Mouse (Mus musculus): ENCODE data around the gene Myom1.

Myom1 gene

DNA sequence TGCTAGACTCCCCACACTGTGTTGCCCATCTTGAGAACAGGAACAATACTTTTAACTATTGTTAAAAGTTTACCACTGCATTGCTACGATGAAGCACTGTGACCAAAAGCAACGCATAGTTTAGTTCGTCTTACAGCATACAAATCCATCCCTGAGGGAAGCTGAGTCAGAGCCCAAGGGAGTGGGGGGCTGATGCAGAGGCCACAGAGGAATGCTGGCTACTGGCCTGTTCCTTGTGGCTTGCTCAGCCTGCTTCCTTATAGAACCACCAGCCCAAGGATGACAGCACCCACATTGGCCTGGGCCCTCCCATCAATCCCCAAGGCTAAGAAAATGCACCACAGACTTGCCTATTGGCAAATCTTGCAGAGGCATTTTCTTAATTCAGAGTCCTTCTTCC lies 56.8 kb downstream of the Myom1 start:
- peak; percentile 32 for DNase-seq (ENCODE audit: low read depth)

DNA sequence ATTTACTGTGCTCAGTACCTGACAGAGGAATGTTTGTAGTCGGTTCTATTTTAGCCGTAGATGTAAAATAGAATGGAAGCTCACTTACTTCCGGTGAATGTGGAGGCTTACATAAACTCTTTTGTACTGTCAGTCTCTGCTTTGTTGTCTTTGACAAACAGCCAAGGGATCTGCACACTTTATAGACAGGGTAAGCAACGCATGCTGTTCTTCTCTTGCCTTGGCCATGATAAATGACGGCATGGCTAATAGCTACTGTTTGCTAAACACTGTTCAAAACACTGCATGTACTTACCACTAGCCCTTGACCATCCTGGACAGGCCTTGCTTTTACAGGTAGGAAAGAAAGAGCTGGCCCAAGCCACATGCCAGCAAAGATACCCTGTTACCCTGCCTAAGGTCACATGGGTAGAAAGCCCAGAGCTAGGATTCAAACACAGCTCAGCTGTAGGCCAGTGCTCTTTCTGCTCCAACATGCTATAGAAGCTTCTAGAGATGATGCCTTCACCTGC lies 59.7 kb downstream of the Myom1 start:
- no peak for DNase-seq (ENCODE audit: low read depth)

DNA sequence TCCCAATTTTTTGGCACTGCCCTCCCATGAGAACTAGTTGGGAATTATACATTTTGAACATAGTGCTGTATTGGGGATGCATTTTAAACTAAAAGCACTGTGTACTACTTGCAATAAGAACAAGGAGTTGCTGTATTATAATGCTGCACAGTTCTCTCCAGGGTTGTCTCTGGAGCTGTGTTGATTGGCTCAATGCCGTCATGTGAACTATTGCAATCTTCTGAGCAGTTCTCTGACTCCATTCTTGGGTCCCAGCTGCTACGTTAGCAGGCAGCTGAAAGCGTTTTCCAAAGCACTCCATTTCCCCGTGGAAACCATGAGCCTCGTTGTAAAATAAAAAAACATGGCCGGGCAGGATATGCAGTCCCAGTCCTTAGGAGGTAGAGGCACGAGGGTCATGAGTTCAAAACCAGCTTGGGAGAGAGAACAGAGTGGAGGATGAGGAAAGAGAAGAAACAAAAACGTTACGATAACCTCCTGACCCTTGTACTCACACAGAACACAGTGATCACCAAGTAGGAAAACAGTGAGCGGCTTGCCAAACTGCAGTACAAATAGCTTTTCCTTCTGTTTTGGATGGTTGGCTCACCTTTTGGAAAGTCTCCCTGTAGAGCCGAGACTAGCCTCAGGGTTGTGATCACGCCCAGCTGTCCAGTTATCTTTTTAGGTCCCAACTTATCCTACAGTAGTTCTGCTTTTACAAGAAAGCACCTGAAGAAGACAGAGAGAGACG lies 60.6 kb downstream of the Myom1 start:
- no peak for DNase-seq (ENCODE audit: low read depth)

DNA sequence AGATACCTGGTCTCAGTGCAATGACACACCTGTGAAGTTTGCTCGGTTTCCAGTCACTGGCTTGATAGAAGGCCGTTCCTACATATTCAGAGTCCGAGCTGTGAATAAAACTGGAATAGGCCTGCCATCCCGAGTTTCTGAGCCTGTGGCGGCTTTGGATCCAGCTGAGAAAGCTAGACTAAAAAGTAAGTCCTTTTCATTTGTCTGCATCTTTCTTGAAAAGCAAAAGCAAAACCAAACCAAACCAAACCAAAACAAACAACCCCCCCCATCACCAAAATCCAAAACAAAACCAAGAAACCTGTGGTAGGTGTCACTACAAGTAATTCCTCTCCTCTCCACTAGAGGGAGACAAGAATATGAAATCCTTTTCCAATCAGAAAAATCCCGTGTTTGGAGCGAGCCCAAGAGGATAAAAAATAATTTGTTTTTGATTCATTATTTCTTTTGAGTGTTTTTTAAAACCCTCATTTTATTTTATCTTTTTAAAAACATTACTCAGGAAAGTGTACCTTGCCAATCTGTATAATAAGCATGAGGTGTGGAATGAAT lies 62.1 kb downstream of the Myom1 start:
- DNase-seq (ENCODE audit: low read depth) = peak; percentile 59

DNA sequence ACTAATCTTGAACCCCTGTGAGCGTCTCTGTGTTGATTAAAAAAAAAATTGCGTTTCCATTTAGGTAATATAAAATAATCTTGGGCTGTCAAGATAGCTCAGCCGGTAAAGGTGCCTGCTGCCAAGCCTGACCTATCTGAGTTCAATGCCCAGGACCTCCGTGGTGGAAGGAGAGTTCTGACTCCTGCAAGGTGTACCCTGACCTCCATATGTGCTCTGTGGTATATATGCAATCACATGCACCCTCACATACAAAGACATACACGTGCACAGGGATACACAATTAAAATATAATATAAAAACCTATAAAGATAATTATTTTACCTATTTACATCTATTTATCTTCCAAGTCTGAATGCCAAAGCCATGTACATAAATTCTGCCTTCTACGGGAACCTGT lies 62.7 kb downstream of the Myom1 start:
- no peak for DNase-seq (ENCODE audit: low read depth)

DNA sequence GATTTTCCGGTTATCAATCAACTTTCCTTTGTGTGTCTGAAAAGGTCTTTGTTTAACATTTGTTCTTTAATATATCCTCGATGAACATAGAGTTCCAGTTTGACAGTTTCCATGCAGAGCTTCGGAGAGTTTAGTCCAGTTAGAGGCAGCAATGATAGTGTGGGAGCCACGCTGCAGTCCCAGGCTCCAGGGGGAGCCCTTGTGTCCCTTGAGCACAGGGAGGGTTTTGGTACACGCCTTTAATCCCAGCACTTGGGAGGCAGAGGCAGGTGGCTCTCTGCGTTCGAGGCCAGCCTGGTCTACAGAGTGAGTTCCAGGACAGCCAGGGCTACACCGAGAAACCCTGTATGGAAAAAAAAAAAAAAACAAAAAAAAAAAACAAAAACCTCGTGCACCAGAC lies 66.7 kb downstream of the Myom1 start:
- no peak for DNase-seq (ENCODE audit: low read depth)

DNA sequence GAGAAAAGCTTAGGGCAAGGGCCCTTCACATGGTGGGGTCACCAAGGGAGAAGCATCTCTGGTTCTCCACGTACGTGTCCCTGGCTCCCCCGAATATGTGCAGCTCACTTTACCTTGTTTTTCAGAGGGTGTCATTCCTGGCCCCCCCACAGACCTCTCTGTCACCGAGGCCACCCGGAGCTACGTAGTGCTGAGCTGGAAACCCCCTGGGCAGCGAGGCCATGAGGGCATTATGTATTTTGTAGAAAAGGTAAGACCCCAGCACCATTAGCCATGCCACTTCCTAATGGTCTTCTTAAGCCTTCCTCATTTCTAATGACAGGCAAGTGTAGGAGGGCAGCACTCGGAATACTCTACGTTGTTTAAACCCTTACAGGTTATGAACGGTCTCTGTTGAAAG lies 69.5 kb downstream of the Myom1 start:
- no peak for DNase-seq (ENCODE audit: low read depth)

DNA sequence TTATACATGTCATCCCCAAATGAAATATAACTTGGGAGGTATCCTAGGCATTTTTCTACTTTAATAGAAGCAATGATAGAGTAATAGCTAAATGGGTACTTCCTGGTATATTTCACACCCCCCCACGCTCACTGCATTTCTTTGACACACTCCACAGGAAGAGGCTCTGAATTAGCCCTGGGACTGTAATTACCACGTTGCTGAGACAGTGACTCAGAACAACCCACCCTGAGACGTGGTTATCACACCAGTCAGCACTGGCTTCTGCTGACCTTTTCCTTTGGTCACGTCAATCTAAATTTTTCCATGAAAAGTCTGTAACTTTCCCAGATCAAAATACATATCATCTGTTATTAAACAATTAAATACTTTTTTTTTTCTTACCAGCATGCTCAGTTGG lies 72.0 kb downstream of the Myom1 start:
- DNase-seq (ENCODE audit: low read depth) = peak; percentile 54

DNA sequence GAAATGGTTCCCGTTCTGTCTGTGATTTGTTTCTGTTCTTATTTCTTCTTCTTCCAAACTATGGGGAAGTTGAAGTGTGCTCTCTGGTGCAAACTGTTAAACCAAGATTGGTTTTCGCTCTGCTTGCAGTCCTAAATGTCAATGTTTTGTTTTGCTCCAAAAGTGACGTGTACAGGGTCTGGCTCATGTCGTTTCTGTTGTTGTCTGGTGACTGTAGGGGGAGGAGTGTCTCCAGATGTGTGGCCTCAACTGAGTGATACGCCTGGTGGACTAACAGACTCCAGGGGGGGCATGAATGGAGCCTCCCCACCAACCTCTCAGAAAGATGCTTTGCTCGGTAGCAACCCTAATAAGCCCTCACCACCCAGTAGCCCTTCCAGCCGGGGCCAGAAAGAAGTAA lies 79.6 kb downstream of the Myom1 start:
- no peak for DNase-seq (ENCODE audit: low read depth)

DNA sequence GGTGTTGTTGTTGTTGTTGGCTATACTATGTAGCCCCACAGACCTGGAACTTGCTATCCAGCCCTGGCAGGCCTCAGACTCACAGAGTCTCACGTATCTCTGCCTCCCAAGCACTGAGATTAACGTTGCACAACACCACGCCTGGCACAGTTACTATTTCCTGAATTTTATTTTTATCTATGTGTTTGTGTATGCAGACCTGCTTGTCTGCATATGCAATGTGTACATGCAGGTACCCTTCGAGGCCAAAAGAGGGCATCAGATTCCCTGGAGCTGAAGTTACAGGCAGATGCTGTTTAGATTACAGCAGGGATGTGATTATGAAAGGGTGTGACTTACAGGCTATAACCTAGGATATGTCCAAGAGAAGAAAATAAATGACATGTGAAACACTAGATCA lies 84.5 kb downstream of the Myom1 start:
- DNase-seq (ENCODE audit: low read depth) = peak; percentile 83

DNA sequence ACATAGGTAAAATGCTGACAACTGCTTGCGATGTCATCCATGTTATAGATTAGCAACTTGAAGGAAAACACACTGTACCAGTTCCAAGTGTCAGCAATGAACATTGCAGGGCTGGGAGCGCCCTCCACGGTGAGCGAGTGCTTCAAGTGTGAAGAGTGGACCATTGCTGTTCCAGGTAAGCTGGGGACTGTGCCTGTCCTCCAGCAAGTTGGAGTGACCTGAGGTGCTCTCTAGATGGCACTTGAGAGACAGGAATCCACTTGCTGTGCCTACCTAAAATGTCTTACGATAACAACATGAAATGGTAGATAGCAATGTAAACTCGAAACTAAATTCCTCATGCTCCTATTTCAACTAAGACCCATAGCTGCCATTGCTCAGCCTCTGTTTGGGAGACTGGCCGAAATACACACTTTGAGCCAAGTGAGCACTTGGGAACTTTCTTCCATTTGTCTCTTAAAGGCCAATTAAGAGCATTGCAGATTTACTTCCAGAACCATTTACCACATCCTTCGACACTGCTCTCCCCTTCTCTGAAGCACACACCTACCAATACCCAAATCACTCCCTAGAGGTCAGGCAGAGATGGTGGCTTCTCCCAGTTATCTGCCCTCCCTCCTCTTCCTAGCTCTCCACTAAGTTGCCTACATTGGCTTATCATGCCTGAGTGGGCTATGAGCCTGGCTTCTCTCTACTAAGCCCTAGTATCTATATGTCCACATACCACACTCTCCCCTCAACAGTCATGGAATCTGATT lies 85.1 kb downstream of the Myom1 start:
- DNase-seq (ENCODE audit: low read depth) = peak; percentile 70

DNA sequence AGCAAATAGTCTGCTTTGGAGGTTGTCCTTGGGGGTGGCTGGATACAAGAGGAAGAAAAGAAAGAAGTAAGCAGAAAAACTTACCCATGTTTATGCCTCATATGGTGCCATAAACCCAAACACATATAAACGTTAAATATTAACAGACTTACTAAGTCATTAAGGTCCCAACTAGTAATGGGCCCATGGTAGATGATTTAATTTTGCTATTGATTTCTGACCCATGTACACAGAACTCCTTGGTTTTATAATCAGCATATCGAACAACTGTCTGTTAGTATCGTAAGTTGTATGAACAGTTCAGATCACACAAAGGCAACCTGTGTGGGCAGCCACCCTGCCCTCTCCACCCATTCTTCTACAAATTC lies 85.7 kb downstream of the Myom1 start:
- no peak for DNase-seq (ENCODE audit: low read depth)

DNA sequence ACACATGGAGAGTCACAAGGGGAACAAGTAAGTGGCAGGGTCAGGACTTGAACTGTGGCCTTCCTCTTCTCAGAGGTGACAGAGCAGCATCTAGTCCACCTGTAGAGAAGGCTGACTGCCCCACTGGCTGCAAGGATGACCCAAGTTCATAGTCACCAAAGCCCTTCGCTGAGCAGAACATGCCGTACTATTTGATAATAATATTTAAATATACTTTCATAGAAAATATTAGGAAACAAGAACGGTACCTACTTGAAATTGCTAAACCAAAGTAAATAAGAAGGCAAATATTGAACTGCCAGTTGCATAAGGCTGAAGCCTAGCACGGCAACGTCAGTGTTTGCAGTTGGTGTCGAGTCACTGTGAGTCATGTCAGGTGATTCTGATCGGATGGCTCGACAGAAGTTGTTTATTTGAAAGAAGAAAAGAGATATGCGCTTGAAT lies 86.6 kb downstream of the Myom1 start:
- DNase-seq (ENCODE audit: low read depth) = peak; percentile 86

DNA sequence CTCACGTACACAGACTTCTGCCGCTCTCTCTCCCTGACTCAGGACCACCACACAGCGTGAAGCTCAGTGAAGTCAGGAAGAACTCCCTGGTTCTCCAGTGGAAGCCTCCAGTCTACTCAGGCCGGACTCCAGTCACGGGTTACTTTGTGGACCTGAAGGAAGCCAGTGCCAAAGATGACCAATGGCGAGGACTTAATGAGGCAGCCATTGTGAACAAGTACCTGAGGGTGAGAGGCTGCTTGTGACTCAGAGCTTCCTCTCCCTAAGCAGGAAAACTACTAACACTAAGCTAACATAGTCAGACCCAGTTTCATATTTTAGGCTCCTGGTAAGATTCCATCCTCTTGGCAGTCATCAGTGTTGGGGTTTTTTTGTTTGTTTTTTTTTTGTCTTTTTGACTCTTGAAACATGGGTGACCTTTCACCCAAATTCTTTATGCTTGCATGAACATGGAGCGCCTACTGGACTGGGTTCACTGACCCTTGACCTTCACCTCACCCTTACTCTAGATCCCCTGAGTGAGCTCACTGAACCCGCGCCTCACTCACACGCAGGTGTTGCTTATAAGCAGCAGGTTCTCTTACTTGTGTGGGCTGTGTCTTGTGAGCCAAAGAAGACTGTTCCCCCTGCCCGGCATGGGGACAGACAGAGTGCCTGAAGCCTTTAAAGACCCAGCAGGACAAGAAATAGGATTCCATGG lies 87.5 kb downstream of the Myom1 start:
- peak; percentile 64 for DNase-seq (ENCODE audit: low read depth)

DNA sequence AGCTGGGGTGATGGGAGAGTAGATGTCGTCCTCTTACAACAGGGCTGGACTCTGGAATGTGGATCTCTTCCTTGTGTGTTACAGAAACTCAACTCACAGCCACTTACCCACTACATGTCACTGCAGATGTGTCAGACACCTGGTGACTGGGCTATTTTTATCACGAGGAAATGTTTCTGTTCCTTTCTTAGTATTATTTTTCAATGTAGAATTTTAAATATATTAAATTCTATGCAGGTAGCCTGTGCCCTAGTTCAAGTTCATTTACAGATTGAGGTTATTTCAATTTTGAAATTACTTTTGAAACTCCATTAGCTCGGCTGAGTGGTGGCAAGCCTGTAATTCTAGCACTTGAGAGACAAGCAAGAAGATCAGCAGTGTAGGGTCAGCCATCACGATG lies 88.6 kb downstream of the Myom1 start:
- DNase-seq (ENCODE audit: low read depth) = no peak

DNA sequence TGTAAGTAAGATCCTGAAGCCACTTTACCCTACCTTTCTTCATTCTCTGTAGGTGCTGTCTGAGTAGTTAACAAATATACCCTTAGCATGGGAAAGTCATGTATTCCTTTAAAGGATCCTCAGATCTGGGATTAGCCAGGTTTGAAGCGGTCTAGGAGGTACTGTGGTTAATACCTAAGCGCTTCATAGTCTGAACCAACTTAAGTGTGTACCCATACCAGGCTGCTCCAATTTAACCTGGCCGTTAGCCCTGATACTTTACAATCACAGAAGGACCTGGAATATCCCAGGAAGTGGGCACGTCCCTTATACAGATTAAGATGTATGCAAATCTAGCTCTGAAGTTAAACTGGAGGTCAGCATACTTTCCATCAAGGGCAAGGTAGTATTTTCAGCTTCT lies 89.9 kb downstream of the Myom1 start:
- DNase-seq (ENCODE audit: low read depth) = no peak

DNA sequence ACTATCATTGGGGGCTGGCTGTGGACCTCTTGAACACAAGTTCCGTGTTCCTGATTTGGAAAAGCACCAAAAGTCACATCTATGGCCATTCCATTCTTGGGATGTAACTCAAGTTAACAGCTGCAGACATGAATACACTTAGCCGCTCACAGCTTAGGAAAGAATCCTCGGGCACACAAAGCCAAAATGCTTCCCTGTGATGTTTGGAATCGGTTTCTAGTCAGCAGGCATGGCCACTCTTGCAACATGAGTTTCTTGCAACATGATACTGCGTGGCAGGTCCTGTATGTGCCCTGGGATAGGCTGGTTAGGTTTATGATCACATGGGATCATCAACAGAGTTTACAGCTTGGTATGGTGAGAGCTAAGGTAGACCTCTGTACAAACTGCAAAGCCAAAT lies 91.4 kb downstream of the Myom1 start:
- peak; percentile 38 for DNase-seq (ENCODE audit: low read depth)

DNA sequence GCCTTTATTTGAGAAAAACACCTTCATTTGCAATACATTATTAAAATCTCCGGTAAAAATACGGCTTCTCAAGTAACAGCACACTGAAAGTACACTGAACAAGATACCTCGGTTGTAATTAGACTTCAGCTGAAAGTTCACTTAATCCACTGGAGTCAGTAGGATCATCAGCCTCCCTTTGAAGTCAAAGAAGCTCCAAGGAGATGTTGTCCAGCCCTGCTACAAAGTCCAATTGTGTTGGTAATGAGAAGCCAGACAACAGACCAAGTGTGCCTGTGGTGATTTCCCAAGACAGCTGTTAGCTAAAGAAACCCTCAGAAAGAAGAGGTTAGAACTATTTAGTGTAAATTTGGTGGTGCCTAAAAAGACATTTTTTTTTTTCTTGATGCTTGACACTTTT lies 92.0 kb downstream of the Myom1 start:
- DNase-seq (ENCODE audit: low read depth) = no peak

DNA sequence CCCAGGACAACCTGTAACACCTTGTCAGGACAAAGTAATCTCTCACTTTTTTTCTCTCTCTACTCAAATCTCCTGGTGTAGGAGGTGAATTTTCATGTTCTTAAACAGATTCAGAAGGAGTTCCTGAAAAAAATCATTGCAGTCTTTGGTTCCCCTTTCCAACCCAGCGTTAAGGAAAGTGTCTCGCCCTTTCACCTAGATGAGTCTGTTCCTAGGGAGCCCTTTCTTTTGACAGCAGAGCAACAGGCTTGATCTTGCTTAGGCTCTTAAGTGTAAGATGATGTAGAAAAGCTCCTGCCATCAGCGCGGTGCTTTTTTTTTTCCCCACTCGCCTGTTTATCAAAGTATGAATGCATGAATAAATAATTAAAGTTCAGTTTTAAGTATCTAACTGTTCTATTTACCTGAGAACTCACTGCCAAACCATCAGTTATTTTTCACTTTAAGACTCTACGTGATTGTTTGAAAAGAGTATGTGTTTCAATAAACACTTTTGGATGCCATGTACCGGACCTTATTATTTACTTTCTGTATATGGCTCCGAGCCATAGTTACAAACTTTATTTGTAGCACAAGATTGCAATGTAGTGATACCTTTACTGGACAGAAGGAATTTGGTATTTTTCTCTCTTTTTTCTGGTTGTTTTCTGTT lies 94.2 kb downstream of the Myom1 start:
- DNase-seq (ENCODE audit: low read depth) = no peak

DNA sequence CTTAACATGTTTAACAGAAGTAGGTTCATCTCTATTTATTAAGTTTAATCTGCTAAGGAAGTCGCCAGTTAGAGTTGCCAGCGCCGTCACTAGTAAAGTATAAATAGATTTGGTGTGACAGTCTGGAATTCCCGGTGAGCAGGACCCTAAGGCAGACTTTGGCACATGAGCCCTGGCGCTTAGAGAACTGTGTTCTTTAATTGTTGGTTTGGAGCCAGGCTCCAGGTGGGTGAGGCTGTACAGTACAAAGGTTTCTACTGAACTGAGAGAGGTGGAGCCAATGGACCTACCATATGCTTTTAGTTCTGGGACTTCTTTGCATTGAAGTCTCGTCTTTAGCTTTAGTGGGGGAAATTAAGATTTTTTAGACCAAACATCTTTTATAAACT lies 94.8 kb downstream of the Myom1 start:
- DNase-seq (ENCODE audit: low read depth) = no peak

DNA sequence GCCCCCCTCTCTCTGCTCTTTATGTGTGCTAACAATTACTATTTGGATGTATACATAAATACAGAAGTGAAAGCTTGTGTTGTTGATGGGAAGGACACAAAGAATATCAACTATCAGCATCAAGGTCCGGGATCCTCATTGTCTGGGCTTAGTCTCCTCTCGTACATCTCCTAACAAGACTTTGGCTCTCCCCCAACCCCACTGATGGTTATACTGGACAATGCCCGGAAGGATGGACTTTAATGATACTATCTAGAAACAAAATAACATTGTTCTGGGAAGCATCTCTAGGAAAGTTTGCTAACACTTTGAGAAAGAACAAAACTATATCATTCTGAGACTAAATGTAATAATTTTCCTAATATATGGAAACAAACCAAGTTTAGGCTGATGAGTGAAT lies 96.2 kb downstream of the Myom1 start:
- DNase-seq (ENCODE audit: low read depth) = no peak

Measured in 416B (cell line).